Mouse (Mus musculus) MEL (cell line): ENCODE data around the gene Rest. TPM values are rescaled to one million over a fixed set of nuclear protein-coding genes. Genes with fewer than 3 reads are reported as not detected.

Experiments used
- DNase-seq: peaks from one replicate; pipeline ENCODE4 v3.0.0; 2011; ENCODE audit warnings: low read depth, low spot score
- H3K27ac ChIP-seq: 2 replicates; pipeline ENCODE4 v1.5.1; 2012; ENCODE audit warnings: low read depth, mild to moderate bottlenecking, control low read depth, low read length, moderate library complexity; ENCODE audit not compliant: control insufficient read depth
- H3K27me3 ChIP-seq, 2 experiments: fragments of 150-350 bp in 1 of 2; sonication (generic) in 1 of 2; 2 replicates each; pipeline ENCODE4 v1.6.1; 2012; ENCODE audit warnings: low read length in 2 of 2, mild to moderate bottlenecking in 2 of 2, improper control_type of control experiment in 1 of 2, moderate library complexity in 1 of 2; ENCODE audit not compliant: insufficient read depth in 2 of 2, control insufficient read depth in 1 of 2
- H3K36me3 ChIP-seq, 2 experiments: 2 replicates each; pipeline ENCODE4 v1.6.1; 2012 to 2014; ENCODE audit warnings: low read length in 2 of 2, improper control_type of control experiment in 1 of 2, inconsistent platforms in 1 of 2, mild to moderate bottlenecking in 1 of 2; ENCODE audit not compliant: insufficient read depth in 2 of 2, control insufficient read depth in 1 of 2
- H3K4me1 ChIP-seq, 2 experiments: fragments of 150-350 bp in 1 of 2; sonication (generic) in 1 of 2; 2 replicates each; pipeline ENCODE4 v1.6.1; 2012; ENCODE audit warnings: low read length in 2 of 2, improper control_type of control experiment in 1 of 2, mild to moderate bottlenecking in 1 of 2; ENCODE audit not compliant: insufficient read depth in 2 of 2, control insufficient read depth in 1 of 2
- H3K4me3 ChIP-seq, 2 experiments: fragments of 150-350 bp in 1 of 2; sonication (generic) in 1 of 2; 2 replicates each; pipeline ENCODE4 v1.5.1; 2012; ENCODE audit warnings: low read depth in 2 of 2, low read length in 2 of 2, mild to moderate bottlenecking in 2 of 2, moderate library complexity in 2 of 2, control low read depth in 1 of 2, improper control_type of control experiment in 1 of 2; ENCODE audit not compliant: control insufficient read depth in 1 of 2, insufficient read depth in 1 of 2
- H3K79me2 ChIP-seq: 2 replicates; pipeline ENCODE4 v1.6.1; 2012; ENCODE audit warnings: mild to moderate bottlenecking, low read length, moderate library complexity; ENCODE audit not compliant: control insufficient read depth, poor library complexity, insufficient read depth
- H3K9ac ChIP-seq: 2 replicates; pipeline ENCODE4 v1.6.1; 2012; ENCODE audit warnings: low read depth, mild to moderate bottlenecking, control low read depth, low read length, moderate library complexity; ENCODE audit not compliant: control insufficient read depth, poor library complexity, severe bottlenecking
- H3K9me3 ChIP-seq: fragments of 150-350 bp; sonication (generic); replicated peaks from 2 replicates; pipeline ENCODE4 v1.6.1; 2012; ENCODE audit warnings: mild to moderate bottlenecking, low read length, improper control_type of control experiment, moderate library complexity; ENCODE audit not compliant: insufficient read depth
- CHD1 ChIP-seq: IDR thresholded peaks from 2 replicates; pipeline ENCODE4 v1.6.1; 2012; ENCODE audit warnings: low read depth, mild to moderate bottlenecking, inconsistent platforms, low read length, improper control_type of control experiment
- CHD2 ChIP-seq: IDR thresholded peaks from 2 replicates; pipeline ENCODE4 v1.6.1; 2011; ENCODE audit warnings: low read length, improper control_type of control experiment
- CTCF ChIP-seq, 3 experiments: IDR thresholded peaks in 2 of 3; conservative IDR thresholded peaks in 1 of 3; 2 replicates each; pipeline ENCODE4 v1.5.1; 2011 to 2012; ENCODE audit warnings: low read length in 3 of 3, low read depth in 2 of 3, mild to moderate bottlenecking in 2 of 3, improper control_type of control experiment in 1 of 3, inconsistent platforms in 1 of 3, mixed read lengths in 1 of 3, moderate library complexity in 1 of 3; ENCODE audit not compliant: control insufficient read depth in 1 of 3, insufficient read depth in 1 of 3, poor library complexity in 1 of 3, severe bottlenecking in 1 of 3
- E2F4 ChIP-seq: IDR thresholded peaks from 2 replicates; pipeline ENCODE4 v1.6.1; 2011; ENCODE audit warnings: low read depth, low read length, improper control_type of control experiment, borderline replicate concordance
- ELF1 ChIP-seq: IDR thresholded peaks from 2 replicates; pipeline ENCODE4 v1.6.1; 2014; ENCODE audit warnings: low read depth, mild to moderate bottlenecking, inconsistent platforms, low read length, improper control_type of control experiment, moderate library complexity
- EP300 ChIP-seq, 2 experiments: IDR thresholded peaks; 2 replicates each; pipeline ENCODE4 v1.6.1; 2011; ENCODE audit warnings: improper control_type of control experiment in 2 of 2, low read length in 2 of 2, low read depth in 1 of 2, mild to moderate bottlenecking in 1 of 2
- ETS1 ChIP-seq: IDR thresholded peaks from 2 replicates; pipeline ENCODE4 v1.6.1; 2012; ENCODE audit warnings: low read depth, mild to moderate bottlenecking, inconsistent platforms, low read length, improper control_type of control experiment, moderate library complexity
- GATA1 ChIP-seq: IDR thresholded peaks from 2 replicates; pipeline ENCODE4 v1.6.1; 2011; ENCODE audit warnings: low read depth, low read length, improper control_type of control experiment
- JUND ChIP-seq: IDR thresholded peaks from 2 replicates; pipeline ENCODE4 v1.6.1; 2011; ENCODE audit warnings: low read depth, mild to moderate bottlenecking, improper control_type of control experiment, low read length
- MAX ChIP-seq: IDR thresholded peaks from 2 replicates; pipeline ENCODE4 v1.6.1; 2011; ENCODE audit warnings: low read length, improper control_type of control experiment
- MXI1 ChIP-seq: IDR thresholded peaks from 2 replicates; pipeline ENCODE4 v1.6.1; 2011; ENCODE audit warnings: mild to moderate bottlenecking, low read depth, low read length, improper control_type of control experiment
- NELFE ChIP-seq: IDR thresholded peaks from 2 replicates; pipeline ENCODE4 v1.6.1; 2011; ENCODE audit warnings: low read depth, low read length, improper control_type of control experiment
- NRF1 ChIP-seq: IDR thresholded peaks from 2 replicates; pipeline ENCODE4 v1.6.1; 2014; ENCODE audit warnings: low read depth, mild to moderate bottlenecking, inconsistent platforms, low read length, improper control_type of control experiment, moderate library complexity; ENCODE audit not compliant: poor library complexity, insufficient read depth, severe bottlenecking
- POLR2A ChIP-seq, 2 experiments: IDR thresholded peaks; 2 replicates each; pipeline ENCODE4 v1.6.1; 2011 to 2012; ENCODE audit warnings: low read length in 2 of 2, mild to moderate bottlenecking in 2 of 2, control low read depth in 1 of 2, improper control_type of control experiment in 1 of 2, low read depth in 1 of 2, moderate library complexity in 1 of 2; ENCODE audit not compliant: control insufficient read depth in 1 of 2, insufficient read depth in 1 of 2, poor library complexity in 1 of 2
- POLR2AphosphoS5 ChIP-seq: IDR thresholded peaks from 2 replicates; pipeline ENCODE4 v1.6.1; 2012; ENCODE audit warnings: low read depth, borderline replicate concordance, mild to moderate bottlenecking, inconsistent platforms, low read length, moderate library complexity, mixed read lengths
- RAD21 ChIP-seq: IDR thresholded peaks from 2 replicates; pipeline ENCODE4 v1.6.1; 2011; ENCODE audit warnings: mild to moderate bottlenecking, low read depth, low read length, improper control_type of control experiment
- RCOR1 ChIP-seq: IDR thresholded peaks from 2 replicates; pipeline ENCODE4 v1.6.1; 2012; ENCODE audit warnings: low read depth, mild to moderate bottlenecking, inconsistent platforms, low read length, improper control_type of control experiment
- SMC3 ChIP-seq: IDR thresholded peaks from 2 replicates; pipeline ENCODE4 v1.6.1; 2011; ENCODE audit warnings: low read depth, low read length, improper control_type of control experiment
- TBP ChIP-seq: IDR thresholded peaks from 2 replicates; pipeline ENCODE4 v1.8.0; 2011; ENCODE audit warnings: low read depth, low read length, improper control_type of control experiment
- TCF12 ChIP-seq: IDR thresholded peaks from 2 replicates; pipeline ENCODE4 v1.6.1; 2014; ENCODE audit warnings: low read depth, mild to moderate bottlenecking, inconsistent platforms, low read length, improper control_type of control experiment, moderate library complexity
- USF1 ChIP-seq: IDR thresholded peaks from 2 replicates; pipeline ENCODE4 v1.6.1; 2014; ENCODE audit warnings: low read depth, mild to moderate bottlenecking, inconsistent platforms, low read length, improper control_type of control experiment, moderate library complexity
- USF2 ChIP-seq, 2 experiments: IDR thresholded peaks; 2 replicates each; pipeline ENCODE4 v1.6.1; 2011 to 2012; ENCODE audit warnings: improper control_type of control experiment in 2 of 2, low read length in 2 of 2, borderline replicate concordance in 1 of 2, inconsistent platforms in 1 of 2, low read depth in 1 of 2, mild to moderate bottlenecking in 1 of 2; ENCODE audit not compliant: insufficient read depth in 1 of 2
- ZKSCAN1 ChIP-seq: IDR thresholded peaks from 2 replicates; pipeline ENCODE4 v1.6.1; 2012; ENCODE audit warnings: low read depth, mild to moderate bottlenecking, inconsistent platforms, low read length, improper control_type of control experiment, moderate library complexity
- ZMIZ1 ChIP-seq: IDR thresholded peaks from 2 replicates; pipeline ENCODE4 v1.6.1; 2012; ENCODE audit warnings: low read depth, mild to moderate bottlenecking, inconsistent platforms, low read length, improper control_type of control experiment, moderate library complexity
- ZNF384 ChIP-seq: IDR thresholded peaks from 2 replicates; pipeline ENCODE4 v1.6.1; 2012; ENCODE audit warnings: low read depth, mild to moderate bottlenecking, inconsistent platforms, low read length, improper control_type of control experiment
- polyA plus RNA-seq, 2 experiments: library from polyadenylated mRNA; stranded (reverse) in 1 of 2; unstranded in 1 of 2; fragments of >175 nt in 1 of 2; fragments of >200 nt in 1 of 2; gene quantifications; 2 replicates each; pipeline versions ENCODE4 v1.2.1 to v1.2.4; 2012; ENCODE audit warnings: low replicate concordance in 2 of 2, low read depth in 1 of 2; ENCODE audit not compliant: insufficient read length in 2 of 2, insufficient read depth in 1 of 2, missing spikeins in 1 of 2
- total RNA-seq: library from RNA; depleted of rRNA; stranded (reverse); fragments of 300-350 nt; gene quantifications from 2 replicates; pipeline ENCODE4 v1.2.3, GENCODE M21; 2012

The Rest gene
- total and polyA plus RNA-seq, 3 experiments, result 7.4 to 20.6 (median 19.3) TPM

GRCm38 (mm10) chr5:77261137-77261536 lies 4.2 kb upstream of the Rest start (continued):
- TF ChIP-seq SMC3 (no peak), EP300 (IDR thresholded peaks at IDR 0.05; ENCODE audit: low read depth in 1 of 2, low read length in 2 of 2) (peak; percentile 49 to 70; a peak in 3 of 4 replicates), CHD1 (no peak), JUND (no peak), E2F4 (no peak), POLR2AphosphoS5 (no peak), USF2 (IDR thresholded peaks at IDR 0.05; ENCODE audit: borderline replicate concordance in 1 of 2, insufficient read depth in 1 of 2, low read depth in 1 of 2, low read length in 2 of 2) (no peak), CTCF (IDR thresholded peaks at IDR 0.05 in 2 of 3, conservative IDR thresholded peaks at IDR 0.05 in 1 of 3; ENCODE audit: control insufficient read depth in 1 of 3, insufficient read depth in 1 of 3, low read depth in 2 of 3, low read length in 3 of 3, poor library complexity in 1 of 3, severe bottlenecking in 1 of 3) (no peak), CHD2 (no peak), RCOR1 (no peak), TBP (no peak), POLR2A (IDR thresholded peaks at IDR 0.05; ENCODE audit: control insufficient read depth in 1 of 2, insufficient read depth in 1 of 2, low read depth in 1 of 2, low read length in 2 of 2, poor library complexity in 1 of 2) (no peak), MXI1 (peak; percentile 33; the same call in 1 of the 2 replicates), GATA1 (peak; percentile 66), ETS1 (peak; percentile 35; the same call in 1 of the 2 replicates), MAX (no peak), ZNF384 (no peak), RAD21 (no peak), ZMIZ1 (no peak), NELFE (no peak), NRF1 (no peak), ELF1 (peak; percentile 52; the same call in 1 of the 2 replicates), TCF12 (peak; percentile 46), ZKSCAN1 (no peak)

GRCm38 (mm10) chr5:77262105-77262504 lies 3.2 kb upstream of the Rest start:
- TF ChIP-seq NRF1 (no peak), USF1 (no peak), CTCF (IDR thresholded peaks at IDR 0.05 in 2 of 3, conservative IDR thresholded peaks at IDR 0.05 in 1 of 3; ENCODE audit: control insufficient read depth in 1 of 3, insufficient read depth in 1 of 3, low read depth in 2 of 3, low read length in 3 of 3, poor library complexity in 1 of 3, severe bottlenecking in 1 of 3) (no peak)
- TF ChIP-seq, all 39 proteins: peak for 0
- DNase-seq, result no peak
- peaks cover 0 to 9% of the 10 kb centered on the region in 2 experiments; a peak in 2 of 4 replicates for H3K36me3 ChIP-seq
- H3K27me3 ChIP-seq, result no peaks in the 10 kb centered on the region
- H3K9me3 ChIP-seq, result no peaks in the 10 kb centered on the region
- no peak overlapping the region for H3K27ac ChIP-seq
- peaks cover 3 to 9% of the 10 kb centered on the region in 2 experiments; a peak in 3 of 4 replicates for H3K4me1 ChIP-seq
- peaks cover 17% of the 10 kb centered on the region for H3K79me2 ChIP-seq
- H3K9ac ChIP-seq, result no peak overlapping the region
- no peak overlapping the region for H3K4me3 ChIP-seq
